27 mouse cellular contexts compared by ENCODE assay signal in genomic region chr16:7212756-7213155, GRCm38 (mm10).
A peak's percentile ranks its signal among the peaks of the same experiment; 100 is the strongest.
DNase-seq lines count a peak whose midpoint lies in the region; ATAC-seq and TF ChIP-seq lines count a peak whose summit lies in the region.
"Had no signal": no experiment of that assay in that cellular context is flagged by ENCODE, and none has a peak within 500 bp of the region (broad histone marks: within the 10 kb centered on the region; RNA-seq: fewer than 3 reads in every experiment).

No protein-coding gene starts in this region.

- no peak overlapping the region for H3K4me3 ChIP-seq in kidney, postnatal 0 days (replicated peaks; ENCODE audit: low read depth, low read length)
- H3K4me3 ChIP-seq in kidney, embryonic 15.5 days (replicated peaks), result no peak overlapping the region
- H3K4me3 ChIP-seq in midbrain, embryonic 15.5 days, result no peak overlapping the region
- H3K4me3 ChIP-seq: embryonic facial prominence, embryonic 10.5 days; embryonic facial prominence, embryonic 13.5 days; erythroblast, embryonic 14.5 days; forebrain, embryonic 12.5 days; forebrain, embryonic 15.5 days; gastrocnemius, adult 2 months; heart, embryonic 13.5 days had no signal

- no peak overlapping the region for H3K9ac ChIP-seq in kidney, postnatal 0 days (ENCODE audit: low read depth, low read length)
- no peak overlapping the region for H3K9ac ChIP-seq in kidney, embryonic 15.5 days
- H3K9ac ChIP-seq in midbrain, embryonic 15.5 days, result no peak overlapping the region
- H3K9ac ChIP-seq: embryonic facial prominence, embryonic 13.5 days; forebrain, embryonic 12.5 days; forebrain, embryonic 15.5 days; heart, embryonic 13.5 days; hindbrain, embryonic 14.5 days had no signal

- no peaks in the 10 kb centered on the region for H3K9me3 ChIP-seq in kidney, postnatal 0 days (replicated peaks; ENCODE audit: low read length)
- no peaks in the 10 kb centered on the region for H3K9me3 ChIP-seq in kidney, embryonic 15.5 days (replicated peaks)
- H3K9me3 ChIP-seq in midbrain, embryonic 15.5 days, result no peaks in the 10 kb centered on the region
- H3K9me3 ChIP-seq: embryonic facial prominence, embryonic 10.5 days; embryonic facial prominence, embryonic 13.5 days; forebrain, embryonic 12.5 days; forebrain, embryonic 15.5 days; heart, embryonic 13.5 days had no signal

- no peak for TF ChIP-seq CTCF in kidney, postnatal 0 days (IDR thresholded peaks at IDR 0.05; ENCODE audit: low read depth)

- H3K27ac ChIP-seq in kidney, postnatal 0 days, result no peak overlapping the region
- H3K27ac ChIP-seq in kidney, embryonic 15.5 days, result no peak overlapping the region
- no peak overlapping the region for H3K27ac ChIP-seq in midbrain, embryonic 15.5 days
- H3K27ac ChIP-seq: embryonic facial prominence, embryonic 10.5 days; embryonic facial prominence, embryonic 13.5 days; forebrain, embryonic 12.5 days; forebrain, embryonic 15.5 days; gastrocnemius, adult 2 months; heart, embryonic 13.5 days; hindbrain, embryonic 14.5 days had no signal

- H3K4me1 ChIP-seq in kidney, postnatal 0 days (replicated peaks; ENCODE audit: insufficient read depth, low read length), result no peaks in the 10 kb centered on the region
- H3K4me1 ChIP-seq in kidney, embryonic 15.5 days, result 0 out of 2 replicates have a peak, but pooled peaks cover 2% of the 10 kb centered on the region
- H3K4me1 ChIP-seq in midbrain, embryonic 15.5 days, result peaks cover 4% of the 10 kb centered on the region
- H3K4me1 ChIP-seq: embryonic facial prominence, embryonic 13.5 days; heart, embryonic 13.5 days had no signal

- peak; percentile 3 for DNase-seq in kidney, postnatal 0 days (ENCODE audit: low spot score)
- peak; percentile 47 for DNase-seq in layer of hippocampus, adult 9-11 months
- no peak for DNase-seq in layer of hippocampus, adult 9-10 months (ENCODE audit: low spot score)
- peak; percentile 5 for DNase-seq in lung, postnatal 10 days
- no peak for DNase-seq in lung, postnatal 36 days
- DNase-seq in brain, adult 2 months (ENCODE audit: low read depth, low spot score), result peak; percentile 72
- DNase-seq: adrenal gland, adult 2 months; adrenal gland, postnatal 14 days; cerebellum, adult 11-12 months; cerebellum, adult 8-10 months; cerebellum, postnatal 10 days; cerebellum, postnatal 36 days; embryo, embryonic 11 days; gastrocnemius, adult 2 months; gastrocnemius, postnatal 14 days; heart, postnatal 14 days; heart, postnatal 4 days had no signal

- H3K36me3 ChIP-seq in kidney, postnatal 0 days (ENCODE audit: insufficient read depth, low read length), result no peaks in the 10 kb centered on the region
- H3K36me3 ChIP-seq in kidney, embryonic 15.5 days, result no peaks in the 10 kb centered on the region
- no peaks in the 10 kb centered on the region for H3K36me3 ChIP-seq in midbrain, embryonic 15.5 days (replicated peaks)
- H3K36me3 ChIP-seq: embryonic facial prominence, embryonic 10.5 days; embryonic facial prominence, embryonic 13.5 days; forebrain, embryonic 12.5 days; forebrain, embryonic 15.5 days; heart, embryonic 13.5 days had no signal

- H3K27me3 ChIP-seq in kidney, postnatal 0 days (ENCODE audit: insufficient read depth, low read length), result no peaks in the 10 kb centered on the region
- no peaks in the 10 kb centered on the region for H3K27me3 ChIP-seq in kidney, embryonic 15.5 days
- H3K27me3 ChIP-seq in midbrain, embryonic 15.5 days (replicated peaks), result no peaks in the 10 kb centered on the region
- H3K27me3 ChIP-seq: embryonic facial prominence, embryonic 13.5 days; forebrain, embryonic 12.5 days; forebrain, embryonic 15.5 days; heart, embryonic 13.5 days had no signal

- ATAC-seq in kidney, postnatal 0 days (replicated peaks; ENCODE audit: low FRiP score, low read depth), result no peak
- ATAC-seq in kidney, embryonic 15.5 days (replicated peaks; ENCODE audit: low FRiP score), result no peak
- ATAC-seq in midbrain, embryonic 15.5 days (replicated peaks), result no peak
- ATAC-seq: CD4-positive, CD25-positive, alpha-beta regulatory T cell, adult 4 months; forebrain, embryonic 15.5 days had no signal

- no peak overlapping the region for H3K4me2 ChIP-seq in kidney, postnatal 0 days (ENCODE audit: low read length)
- no peak overlapping the region for H3K4me2 ChIP-seq in kidney, embryonic 15.5 days
- no peak overlapping the region for H3K4me2 ChIP-seq in midbrain, embryonic 15.5 days
- H3K4me2 ChIP-seq: embryonic facial prominence, embryonic 13.5 days; forebrain, embryonic 12.5 days; forebrain, embryonic 15.5 days; heart, embryonic 13.5 days; hindbrain, embryonic 14.5 days had no signal

- WGBS in kidney, postnatal 0 days, result 39% methylated on average over 4 of the region's 4 CpGs
- WGBS in kidney, embryonic 15.5 days, result 39% methylated on average over 4 of the region's 4 CpGs
- 84% methylated on average over 4 of the region's 4 CpGs for WGBS in midbrain, embryonic 15.5 days

Comparison
In these comparisons a context has a peak if more than half of its experiments do, and no peak if none do; other contexts are left out.
1. DNase-seq: peak in kidney, postnatal 0 days (single experiment), layer of hippocampus, adult 9-11 months (single experiment), lung, postnatal 10 days (single experiment) and brain, adult 2 months (single experiment); none in layer of hippocampus, adult 9-10 months (single experiment) and lung, postnatal 36 days (single experiment).